Mouse (Mus musculus): ENCODE measurements around the gene Rsg1. TPM values are rescaled to one million over a fixed set of nuclear protein-coding genes. Genes with fewer than 3 reads are reported as not detected.

Gene Rsg1
- polyA plus RNA-seq, 2 experiments = 0.56 to 0.78 TPM

DNA sequence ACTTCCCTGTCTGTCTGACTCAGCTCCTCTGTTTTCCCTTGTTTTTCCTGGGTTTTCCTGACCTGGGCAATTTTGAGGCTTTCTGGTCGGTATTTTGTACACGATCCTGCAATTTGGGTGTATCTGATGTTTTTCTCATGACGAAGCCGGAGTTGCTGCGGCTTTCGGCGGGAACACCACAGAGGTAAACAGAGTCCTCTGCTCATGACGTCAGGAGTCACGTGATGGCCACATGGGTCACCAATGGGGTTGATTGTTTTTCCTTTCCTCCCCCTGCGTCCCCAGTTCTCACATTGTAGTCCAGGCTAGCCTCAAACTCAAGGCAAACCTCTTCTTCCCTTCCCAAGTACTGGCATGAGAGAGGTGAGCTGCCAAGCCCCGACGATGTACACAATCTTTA is 45.7 kb downstream of the Rsg1 start:
- Histone ChIP-seq H3K4me3 (ENCODE audit: insufficient read depth in 1 of 2, low read depth in 2 of 2, low read length in 2 of 2) (no peak overlapping the region), H3K36me3 (replicated peaks; ENCODE audit: control insufficient read depth, insufficient read depth, low read depth) (no peaks in the 10 kb centered on the region), H3K27me3 (ENCODE audit: control insufficient read depth, insufficient read depth, low read length) (no peaks in the 10 kb centered on the region), H3K9ac (replicated peaks) (no peak overlapping the region), H3K4me1 (replicated peaks; ENCODE audit: control insufficient read depth in 2 of 2, insufficient read depth in 2 of 2, low read length in 1 of 2) (no peaks in the 10 kb centered on the region), H3K27ac (no peak overlapping the region), H3K9me3 (ENCODE audit: control insufficient read depth, low read length) (no peaks in the 10 kb centered on the region), H3K4me2 (ENCODE audit: low read depth) (no peak overlapping the region)
- 66% methylated on average over 12 of the region's 12 CpGs for whole genome bisulfite sequencing (ENCODE audit: insufficient replicate concordance)
- TF ChIP-seq EP300 (IDR thresholded peaks at IDR 0.05; ENCODE audit: low read depth) = no peak
- TF ChIP-seq CTCF (IDR thresholded peaks at IDR 0.05; ENCODE audit: low read depth) = no peak
- DNase-seq (ENCODE audit: low read depth in 3 of 3, low spot score in 3 of 3) = no peak
- ATAC-seq (ENCODE audit: insufficient read depth) = no peak

DNA sequence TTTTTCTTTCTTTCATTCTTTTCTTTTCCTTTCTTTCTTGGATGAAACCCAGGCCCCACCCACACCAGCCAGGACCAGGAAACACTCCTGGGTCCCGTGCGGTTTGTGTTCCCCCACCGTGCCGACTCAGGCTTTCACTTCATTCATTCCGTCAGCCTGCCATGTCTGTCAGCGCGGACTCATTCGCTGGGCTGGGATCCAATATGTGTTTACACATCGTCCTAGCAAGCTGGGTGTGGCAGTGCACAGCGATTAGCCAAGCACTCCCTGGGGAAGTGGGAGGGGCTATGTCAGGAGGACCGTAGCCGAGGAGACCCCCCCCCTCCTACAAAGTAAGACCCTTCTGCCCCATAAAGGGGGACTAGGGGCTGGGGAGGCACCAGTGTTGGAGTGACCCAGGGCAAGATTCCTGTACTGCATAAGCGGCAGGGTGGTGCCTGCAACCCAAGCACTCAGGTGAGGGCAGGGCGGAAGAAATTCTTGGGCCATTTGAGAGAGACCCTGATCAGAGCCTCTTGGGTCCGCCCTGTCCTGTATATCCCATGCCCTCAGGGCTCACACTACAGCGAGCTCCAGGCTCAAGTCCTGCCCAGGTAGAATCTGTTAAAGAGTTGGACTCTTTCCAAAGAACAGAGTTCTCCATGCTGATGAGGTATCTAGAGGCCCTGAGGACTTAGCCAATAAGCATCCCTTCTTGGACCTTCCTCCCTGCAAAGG is 46.4 kb downstream of the Rsg1 start:
- H3K27me3 ChIP-seq (ENCODE audit: control insufficient read depth, insufficient read depth, low read length) = no peaks in the 10 kb centered on the region
- no peaks in the 10 kb centered on the region for H3K36me3 ChIP-seq (replicated peaks; ENCODE audit: control insufficient read depth, insufficient read depth, low read depth)
- no peak for ATAC-seq (ENCODE audit: insufficient read depth)
- DNase-seq (ENCODE audit: low read depth in 3 of 3, low spot score in 3 of 3) = no peak
- 63% methylated on average over 16 of the region's 16 CpGs for WGBS (ENCODE audit: insufficient replicate concordance)
- H3K4me1 ChIP-seq (replicated peaks; ENCODE audit: control insufficient read depth in 2 of 2, insufficient read depth in 2 of 2, low read length in 1 of 2) = no peaks in the 10 kb centered on the region
- H3K9me3 ChIP-seq (ENCODE audit: control insufficient read depth, low read length) = no peaks in the 10 kb centered on the region
- no peak overlapping the region for H3K4me2 ChIP-seq (ENCODE audit: low read depth)
- no peak overlapping the region for H3K27ac ChIP-seq
- no peak overlapping the region for H3K9ac ChIP-seq (replicated peaks)
- TF ChIP-seq CTCF (IDR thresholded peaks at IDR 0.05; ENCODE audit: low read depth) = no peak
- TF ChIP-seq EP300 (IDR thresholded peaks at IDR 0.05; ENCODE audit: low read depth) = no peak
- H3K4me3 ChIP-seq (ENCODE audit: insufficient read depth in 1 of 2, low read depth in 2 of 2, low read length in 2 of 2) = no peak overlapping the region

DNA sequence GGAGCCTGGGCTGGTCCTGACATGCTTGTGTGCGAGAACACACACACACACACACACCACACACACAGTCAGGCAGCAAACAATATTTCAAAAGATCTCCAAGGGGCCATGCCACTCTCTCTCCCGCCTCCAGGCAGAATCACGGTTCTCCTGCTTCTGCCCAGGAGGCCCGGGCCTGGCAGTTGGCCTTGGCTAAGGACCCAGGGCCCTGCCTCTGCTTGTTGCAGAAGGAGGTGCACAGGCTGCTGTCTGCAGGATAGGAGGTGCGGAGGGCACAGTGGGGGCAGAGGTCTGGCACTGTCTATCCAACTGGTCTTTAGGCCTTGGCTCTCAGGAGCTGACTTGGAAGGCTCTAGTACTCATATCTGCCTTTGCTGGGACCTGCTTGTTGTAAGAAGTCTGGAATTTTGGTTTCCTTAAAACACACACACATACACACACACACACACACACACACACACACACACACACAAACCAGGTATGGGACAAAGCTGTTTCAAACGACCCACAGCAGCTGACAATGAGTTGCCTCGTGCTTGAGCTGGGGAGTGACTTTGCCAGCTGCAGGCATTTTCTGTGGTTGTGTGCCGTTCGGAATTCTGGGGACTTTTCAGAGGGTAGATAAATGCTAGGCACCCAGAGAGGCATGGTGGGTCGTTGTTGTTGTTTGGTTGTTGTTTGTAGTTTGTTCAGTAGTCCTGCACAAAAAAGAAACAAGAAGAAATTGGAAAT is 49.3 kb downstream of the Rsg1 start:
- 56% methylated on average over 10 of the region's 10 CpGs for WGBS (ENCODE audit: insufficient replicate concordance)
- H3K9ac ChIP-seq (replicated peaks) = no peak overlapping the region
- no peaks in the 10 kb centered on the region for H3K4me1 ChIP-seq (replicated peaks; ENCODE audit: control insufficient read depth in 2 of 2, insufficient read depth in 2 of 2, low read length in 1 of 2)
- no peak overlapping the region for H3K4me2 ChIP-seq (ENCODE audit: low read depth)
- no peaks in the 10 kb centered on the region for H3K9me3 ChIP-seq (ENCODE audit: control insufficient read depth, low read length)
- ATAC-seq (ENCODE audit: insufficient read depth) (no peak), DNase-seq (ENCODE audit: low read depth in 3 of 3, low spot score in 3 of 3) (no peak)
- TF ChIP-seq CTCF (IDR thresholded peaks at IDR 0.05; ENCODE audit: low read depth) (no peak), EP300 (IDR thresholded peaks at IDR 0.05; ENCODE audit: low read depth) (no peak)
- H3K27ac ChIP-seq = no peak overlapping the region
- H3K36me3 ChIP-seq (replicated peaks; ENCODE audit: control insufficient read depth, insufficient read depth, low read depth) = no peaks in the 10 kb centered on the region
- no peak overlapping the region for H3K4me3 ChIP-seq (ENCODE audit: insufficient read depth in 1 of 2, low read depth in 2 of 2, low read length in 2 of 2)
- no peaks in the 10 kb centered on the region for H3K27me3 ChIP-seq (ENCODE audit: control insufficient read depth, insufficient read depth, low read length)

DNA sequence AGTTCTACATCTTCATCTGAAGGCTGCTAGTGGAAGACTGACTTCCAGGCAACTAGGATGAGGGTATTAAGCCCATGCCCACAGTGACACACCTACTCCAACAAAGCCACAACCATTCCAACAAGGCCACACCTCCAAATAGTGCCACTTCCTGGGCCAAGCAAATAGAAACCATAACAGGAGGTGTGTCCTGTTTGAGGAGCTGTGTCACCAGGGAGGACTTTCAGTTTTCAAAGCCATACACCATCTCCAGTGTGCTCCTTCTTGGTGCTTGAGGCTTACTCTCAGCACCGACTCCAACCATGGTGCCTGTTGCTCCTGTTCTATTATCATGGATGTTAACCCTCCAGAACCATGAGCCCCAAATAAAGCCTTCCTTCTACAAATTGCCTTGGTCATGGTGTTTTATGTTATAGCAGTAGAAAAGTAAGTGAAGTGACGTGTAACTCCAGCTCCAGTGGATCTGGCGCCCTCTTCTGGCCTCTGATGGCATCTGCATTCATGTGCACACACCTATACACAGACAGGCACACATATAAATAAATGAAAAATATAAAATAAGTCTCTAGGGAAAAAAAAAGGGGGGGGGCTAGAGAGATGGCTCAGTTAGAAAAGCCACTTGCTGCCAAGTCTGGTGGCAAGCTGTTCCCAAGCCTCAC is 52.4 kb downstream of the Rsg1 start:
- no peak for ATAC-seq (ENCODE audit: insufficient read depth)
- H3K9me3 ChIP-seq (ENCODE audit: control insufficient read depth, low read length) = no peaks in the 10 kb centered on the region
- 64% methylated on average over 3 of the region's 3 CpGs for WGBS (ENCODE audit: insufficient replicate concordance)
- no peak for DNase-seq (ENCODE audit: low read depth in 3 of 3, low spot score in 3 of 3)
- TF ChIP-seq CTCF (IDR thresholded peaks at IDR 0.05; ENCODE audit: low read depth) = peak; percentile 41
- no peak for TF ChIP-seq EP300 (IDR thresholded peaks at IDR 0.05; ENCODE audit: low read depth)
- no peak overlapping the region for H3K4me3 ChIP-seq (ENCODE audit: insufficient read depth in 1 of 2, low read depth in 2 of 2, low read length in 2 of 2)
- no peak overlapping the region for H3K9ac ChIP-seq (replicated peaks)
- no peaks in the 10 kb centered on the region for H3K4me1 ChIP-seq (replicated peaks; ENCODE audit: control insufficient read depth in 2 of 2, insufficient read depth in 2 of 2, low read length in 1 of 2)
- H3K4me2 ChIP-seq (ENCODE audit: low read depth) = no peak overlapping the region
- no peaks in the 10 kb centered on the region for H3K27me3 ChIP-seq (ENCODE audit: control insufficient read depth, insufficient read depth, low read length)
- no peaks in the 10 kb centered on the region for H3K36me3 ChIP-seq (replicated peaks; ENCODE audit: control insufficient read depth, insufficient read depth, low read depth)
- no peak overlapping the region for H3K27ac ChIP-seq

DNA sequence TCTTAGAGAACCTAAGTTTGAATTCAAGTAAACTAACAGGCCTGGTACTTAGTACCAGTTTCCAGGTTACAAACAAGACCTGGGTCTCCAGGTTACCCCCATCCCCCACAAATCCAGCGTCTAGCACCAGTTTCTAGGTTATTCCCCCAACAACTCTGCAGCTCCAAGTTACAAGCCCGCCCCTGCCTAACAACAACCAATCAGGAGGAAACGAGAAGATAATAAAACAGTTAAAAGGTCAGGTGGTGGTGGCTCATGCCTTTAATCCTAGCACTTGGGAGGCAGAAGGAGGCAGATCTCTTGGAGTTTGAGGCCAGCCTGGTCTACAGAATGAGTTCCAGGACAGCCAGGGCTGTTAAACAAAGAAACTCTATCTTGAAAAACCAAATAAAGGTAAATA is 53.5 kb downstream of the Rsg1 start:
- Histone ChIP-seq H3K27me3 (ENCODE audit: control insufficient read depth, insufficient read depth, low read length) (no peaks in the 10 kb centered on the region; the same call in 1 of the 2 replicates), H3K9ac (replicated peaks) (no peak overlapping the region), H3K4me3 (ENCODE audit: insufficient read depth in 1 of 2, low read depth in 2 of 2, low read length in 2 of 2) (no peak overlapping the region), H3K4me1 (replicated peaks; ENCODE audit: control insufficient read depth in 2 of 2, insufficient read depth in 2 of 2, low read length in 1 of 2) (no peaks in the 10 kb centered on the region), H3K9me3 (ENCODE audit: control insufficient read depth, low read length) (no peaks in the 10 kb centered on the region), H3K4me2 (ENCODE audit: low read depth) (no peak overlapping the region), H3K27ac (no peak overlapping the region), H3K36me3 (replicated peaks; ENCODE audit: control insufficient read depth, insufficient read depth, low read depth) (no peaks in the 10 kb centered on the region)
- DNase-seq (ENCODE audit: low read depth in 3 of 3, low spot score in 3 of 3) = no peak
- TF ChIP-seq CTCF (IDR thresholded peaks at IDR 0.05; ENCODE audit: low read depth) (no peak), EP300 (IDR thresholded peaks at IDR 0.05; ENCODE audit: low read depth) (no peak)
- 53% methylated on average over 3 of the region's 3 CpGs for WGBS (ENCODE audit: insufficient replicate concordance)
- no peak for ATAC-seq (ENCODE audit: insufficient read depth)
